Mouse (Mus musculus): ENCODE results near the gene Tfip11. TPM values are rescaled to one million over a fixed set of nuclear protein-coding genes. Genes with fewer than 3 reads are reported as not detected.

Tfip11 gene
- polyA plus RNA-seq, 1 experiment from 2014 or later: 19.6 TPM

Other genes with a start within 250 kb of the Tfip11 start
- 0.79 and 2.7 TPM in 2 replicates for gene Cryba4, start 73.8 kb upstream of the Tfip11 start, polyA plus RNA-seq (2014; fragmentation: Nextera tagmentation; extraction: Ambion mirVana)
- 3.4 and 4.5 TPM in 2 replicates for gene Crybb1, start 70.5 kb upstream of the Tfip11 start, polyA plus RNA-seq (2014; fragmentation: Nextera tagmentation; extraction: Ambion mirVana)
- 27.1 and 28.1 TPM in 2 replicates for gene Tpst2, start 49.7 kb upstream of the Tfip11 start, polyA plus RNA-seq (2014; fragmentation: Nextera tagmentation; extraction: Ambion mirVana)
- gene Srrd, start 16.7 kb downstream of the Tfip11 start, polyA plus RNA-seq (2014; fragmentation: Nextera tagmentation; extraction: Ambion mirVana): 61.6 and 71.9 TPM in 2 replicates
- gene Hps4, start 16.7 kb downstream of the Tfip11 start, polyA plus RNA-seq (2014; fragmentation: Nextera tagmentation; extraction: Ambion mirVana): 37.5 and 42.9 TPM in 2 replicates
- gene Gm6583, start 29.7 kb downstream of the Tfip11 start, polyA plus RNA-seq (2014; fragmentation: Nextera tagmentation; extraction: Ambion mirVana): 0.12 and 0.44 TPM in 2 replicates
- gene Asphd2, start 68.5 kb downstream of the Tfip11 start, polyA plus RNA-seq (2014; fragmentation: Nextera tagmentation; extraction: Ambion mirVana): 49.5 and 58.7 TPM in 2 replicates
- gene Gm6588, start 123.1 kb downstream of the Tfip11 start, polyA plus RNA-seq (2014; fragmentation: Nextera tagmentation; extraction: Ambion mirVana): 0.37 and 0.71 TPM in 2 replicates